Mouse (Mus musculus) Patski (cell line): ENCODE data around the gene Ube2ql1. TPM values are rescaled to one million over a fixed set of nuclear protein-coding genes. Genes with fewer than 3 reads are reported as not detected.

Source experiments
- ATAC-seq: fragments of 100-300 bp; one replicate; pipeline ENCODE4 v1.8.0; 2021
- CTCF ChIA-PET: fragments of 350-600 bp; sonication (Branson Sonifier 250); formaldehyde crosslinking; loops from one replicate; lab custom pipeline; 2022; ENCODE audit warnings: inconsistent platforms; lab: Charles Lee
- POLR2A ChIA-PET: fragments of 350-600 bp; sonication (Branson Sonifier 250); formaldehyde crosslinking; loops from one replicate; lab custom pipeline; 2022; ENCODE audit warnings: antibody characterized with exemption, inconsistent platforms; lab: Charles Lee
- DNase-seq: peaks from one replicate; pipeline ENCODE4 v3.0.0-alpha.2; 2011; ENCODE audit warnings: low read depth, low spot score
- H3K27me3 ChIP-seq: fragments of 371-371 bp; one replicate; pipeline ENCODE4 v1.5.1; 2021
- CTCF ChIP-seq: fragments of 100-300 bp; IDR thresholded peaks from one replicate; pipeline ENCODE4 v1.5.1; 2021
- in situ Hi-C: fragments of 300-500 bp; cut with MboI; formaldehyde crosslinking; loops from 3 replicates; pipeline ENCODE4 v1.11.1; 2018; ENCODE audit warnings: low pct_unique_long_range_greater_than_20kb, mixed read lengths
- polyA plus RNA-seq: library from polyadenylated mRNA; unstranded; gene quantifications from one replicate; pipeline ENCODE4 v1.2.3, GENCODE M21; 2021

Gene Ube2ql1
- polyA plus RNA-seq, 1 experiment from 2014 or later: 4.4 TPM

DNA sequence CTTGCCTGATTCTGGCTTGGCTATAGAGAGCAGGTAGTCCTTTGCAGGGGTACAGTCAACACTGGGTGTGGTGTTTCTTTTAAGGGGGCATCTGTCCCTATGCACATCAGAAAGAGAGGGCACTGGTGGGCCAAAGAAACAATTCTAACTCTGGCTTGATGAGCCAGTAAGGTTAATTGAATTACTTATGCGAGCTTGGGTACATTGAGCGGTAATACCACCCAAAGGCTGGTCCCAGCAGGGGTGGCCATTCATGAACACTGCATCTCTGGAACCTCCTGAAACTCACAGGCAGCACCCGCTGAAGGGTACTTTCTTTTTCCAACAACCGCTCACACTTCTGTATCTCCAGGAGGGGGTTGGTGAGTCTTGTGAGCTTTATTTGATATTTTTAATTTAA, 9.1 kb upstream of the Ube2ql1 start:
- ATAC-seq (no peak), DNase-seq (no peak)
- peaks cover 5% of the 10 kb centered on the region for H3K27me3 ChIP-seq
- ChIA-PET POLR2A (no interaction called here), CTCF (no interaction called here)
- TF ChIP-seq CTCF: no peak
- in situ Hi-C loops: no loop called here

DNA sequence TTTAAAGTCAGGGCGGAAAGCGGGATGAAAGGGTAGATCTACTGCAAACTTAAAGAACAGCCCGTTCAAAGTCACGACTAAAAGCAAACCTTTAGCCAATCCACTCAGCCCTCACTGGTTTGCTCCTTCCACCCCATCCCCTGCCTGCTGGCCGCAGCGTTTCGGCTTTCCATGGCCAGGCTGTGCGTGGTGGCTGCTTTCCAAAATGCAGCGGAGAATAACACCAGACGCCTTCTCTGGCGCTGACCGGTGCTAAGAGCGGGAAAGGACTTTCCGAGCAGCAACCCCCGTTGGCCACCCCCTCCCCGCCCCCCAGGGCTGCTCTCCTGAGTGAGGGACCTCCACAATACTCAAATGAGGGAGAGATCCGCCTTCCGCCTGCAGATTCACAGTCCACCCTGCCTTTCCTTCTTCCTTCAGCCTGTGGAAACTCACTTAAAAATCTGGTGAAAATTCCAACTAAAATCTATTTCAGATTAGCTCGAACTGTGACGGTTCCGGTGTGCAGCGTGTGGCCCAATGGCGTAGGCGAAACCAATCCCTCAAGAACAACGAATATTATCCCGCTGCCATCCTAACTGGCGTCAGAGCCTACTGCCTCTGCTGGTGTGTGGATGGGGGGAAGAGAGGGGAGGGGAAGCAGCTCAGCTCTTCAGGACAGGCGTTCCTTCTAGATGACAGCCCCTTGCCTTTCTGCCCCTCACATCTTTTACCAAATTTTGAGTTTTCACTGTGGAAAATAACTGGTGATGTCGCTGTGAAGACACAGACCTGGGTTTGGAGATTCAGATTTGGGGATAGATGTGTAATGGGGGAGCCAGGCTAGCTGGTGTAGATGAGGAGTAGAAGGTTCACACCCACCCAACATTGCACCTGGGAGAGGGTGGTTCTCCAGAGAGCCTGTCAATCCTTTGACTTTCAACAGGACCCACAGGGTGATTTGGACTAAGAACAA, 919 bp upstream of the Ube2ql1 start:
- peaks cover 23% of the 10 kb centered on the region for H3K27me3 ChIP-seq
- peak; percentile 53 for ATAC-seq
- ChIA-PET CTCF (no interaction called here), POLR2A (interaction anchor here (0.7 kb wide), 1 partner anchor 805 kb away, joined by 3 read pairs; no protein-coding TSS in a partner anchor)
- in situ Hi-C loops: no loop called here
- DNase-seq: no peak
- no peak for TF ChIP-seq CTCF

DNA sequence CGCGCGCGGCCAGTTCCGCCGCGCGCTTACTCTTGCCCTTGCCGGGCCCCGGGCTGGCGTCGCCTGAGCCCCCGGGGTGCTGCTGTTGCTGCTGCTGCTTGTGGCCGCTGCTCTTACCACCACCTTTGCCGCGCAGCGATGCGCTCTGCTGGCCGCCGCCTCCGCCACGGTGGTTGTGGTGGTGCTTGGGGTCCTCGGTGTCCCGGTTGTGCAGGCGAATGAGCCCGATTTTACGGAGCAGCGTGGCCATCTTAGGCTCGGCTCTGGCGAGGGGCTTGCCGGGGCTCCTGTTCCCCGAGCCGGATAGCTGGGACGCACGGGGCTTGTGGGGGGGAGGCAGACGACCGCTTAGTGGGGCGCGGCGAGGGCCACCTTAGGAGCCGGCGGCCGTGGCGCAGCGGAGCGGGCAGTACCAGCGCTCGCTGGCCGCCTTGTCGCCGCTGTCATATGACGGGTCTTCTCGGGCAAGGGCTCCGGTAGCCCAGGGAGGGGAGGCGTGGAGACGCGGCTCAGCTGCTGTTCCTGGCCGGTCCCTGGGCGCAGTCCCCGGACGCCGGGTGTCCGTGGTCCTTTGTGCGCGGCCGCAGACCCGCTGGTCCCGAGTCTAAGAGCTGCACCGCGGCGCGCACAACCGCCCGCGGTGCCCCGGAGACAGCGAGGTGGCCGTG, 464 bp downstream of the Ube2ql1 start:
- DNase-seq (no peak), ATAC-seq (peak; percentile 21)
- POLR2A ChIA-PET: no interaction called here
- CTCF ChIA-PET: no interaction called here
- H3K27me3 ChIP-seq: peaks cover 23% of the 10 kb centered on the region
- TF ChIP-seq CTCF: no peak
- in situ Hi-C loops: no loop called here

GRCm38 (mm10) chr13:69738461-69738971, 1.2 kb downstream of the Ube2ql1 start:
- DNase-seq (no peak), ATAC-seq (peak; percentile 5)
- H3K27me3 ChIP-seq: peaks cover 23% of the 10 kb centered on the region
- TF ChIP-seq CTCF: no peak
- ChIA-PET CTCF (no interaction called here), POLR2A (no interaction called here)
- in situ Hi-C loops: no loop called here

DNA sequence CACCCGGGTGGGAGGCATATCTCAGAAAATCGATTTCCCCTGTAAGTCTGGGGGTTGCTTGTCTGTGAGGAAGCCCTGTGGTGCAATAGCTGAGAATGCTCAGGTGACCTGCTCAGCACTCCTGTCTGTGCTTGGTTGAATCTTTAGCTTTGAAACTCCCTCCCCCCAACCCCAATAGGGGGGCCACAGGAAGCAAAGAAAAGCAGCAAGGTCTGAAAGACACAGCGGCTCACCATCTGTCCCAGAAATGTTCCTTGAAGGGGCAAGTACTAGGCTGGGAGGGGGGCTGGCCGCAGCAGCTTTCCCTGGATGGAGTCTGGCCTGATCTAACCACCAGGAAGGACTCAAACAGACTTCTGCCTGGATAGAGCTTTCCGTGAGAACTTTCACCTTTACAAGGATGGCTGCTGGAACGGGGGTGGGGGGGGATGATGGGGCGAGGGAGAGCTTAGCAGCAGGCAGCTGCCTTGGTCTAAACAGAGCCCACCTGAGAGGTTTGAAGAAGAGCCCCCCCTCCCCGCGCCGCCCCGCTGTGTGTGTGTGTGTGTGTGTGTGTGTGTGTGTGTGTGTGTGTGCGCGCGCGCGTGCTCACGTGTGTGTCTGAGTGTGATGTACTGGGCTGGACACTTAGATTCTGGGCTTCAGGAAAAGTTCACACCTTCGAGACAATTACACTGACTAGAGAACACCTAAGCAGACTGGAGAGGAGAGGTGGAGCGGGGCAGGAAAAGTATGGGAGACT, 2.1 kb downstream of the Ube2ql1 start:
- ChIA-PET POLR2A (interaction anchor here (0.7 kb wide), 1 partner anchor 99 kb away, joined by 4 read pairs; no protein-coding TSS in a partner anchor), CTCF (no interaction called here)
- H3K27me3 ChIP-seq: peaks cover 23% of the 10 kb centered on the region
- TF ChIP-seq CTCF: no peak
- DNase-seq: no peak
- in situ Hi-C loops: no loop called here
- no peak for ATAC-seq

DNA sequence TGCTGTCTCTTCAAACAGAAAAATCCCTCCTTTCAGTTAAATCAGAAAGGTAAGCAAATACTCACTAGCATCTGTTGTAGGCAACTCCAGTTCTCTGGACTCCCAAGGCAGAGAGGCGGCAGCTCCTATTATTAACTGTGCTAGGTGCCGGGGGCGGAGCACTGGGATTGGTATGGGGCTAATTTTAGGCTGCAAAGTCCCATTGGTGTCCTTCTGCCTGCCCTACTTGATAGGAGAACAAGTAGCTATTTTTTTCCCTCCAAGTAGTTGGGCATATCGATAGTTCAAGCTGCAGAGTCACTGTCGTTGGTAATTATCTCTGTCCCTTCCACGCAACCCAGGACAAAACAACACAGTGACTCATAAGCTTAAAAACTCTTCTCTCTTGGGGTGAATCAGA, 7.1 kb downstream of the Ube2ql1 start:
- ATAC-seq (no peak), DNase-seq (no peak)
- ChIA-PET CTCF (no interaction called here), POLR2A (no interaction called here)
- in situ Hi-C loops: no loop called here
- peaks cover 11% of the 10 kb centered on the region for H3K27me3 ChIP-seq
- TF ChIP-seq CTCF: no peak

- no peak for DNase-seq
- CTCF ChIA-PET: no interaction called here
- H3K27me3 ChIP-seq: peaks cover 5% of the 10 kb centered on the region
- in situ Hi-C loops: no loop called here
- no peak for TF ChIP-seq CTCF
- no peak for ATAC-seq
- POLR2A ChIA-PET: no interaction called here
Measured at GRCm38 (mm10) chr13:69725376-69725775, 14.3 kb downstream of the Ube2ql1 start.

DNA sequence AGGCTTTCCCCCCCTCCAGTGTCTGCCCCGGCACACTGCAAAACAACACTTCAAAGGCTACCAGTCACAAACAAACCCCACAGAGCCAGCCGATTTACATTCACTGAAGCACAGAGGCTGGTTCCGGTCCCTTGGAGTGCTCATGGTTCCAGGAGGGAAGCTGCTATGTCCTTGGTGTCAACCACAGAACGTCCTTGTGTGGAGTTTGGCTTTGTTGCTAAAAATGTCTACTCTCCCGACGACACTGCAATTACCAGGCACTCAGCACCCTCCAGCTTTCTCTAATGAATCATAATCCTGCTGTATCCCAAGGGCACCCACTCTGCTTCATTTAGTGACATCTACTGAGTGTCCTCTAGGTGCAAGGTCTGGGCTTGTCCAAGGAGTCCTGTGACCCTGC, 18.5 kb downstream of the Ube2ql1 start:
- CTCF ChIA-PET: no interaction called here
- no peak for TF ChIP-seq CTCF
- DNase-seq (no peak), ATAC-seq (no peak)
- no peaks in the 10 kb centered on the region for H3K27me3 ChIP-seq
- POLR2A ChIA-PET: no interaction called here
- in situ Hi-C loops: no loop called here

GRCm38 (mm10) chr13:69717860-69718598, 21.7 kb downstream of the Ube2ql1 start:
- DNase-seq (no peak), ATAC-seq (no peak)
- H3K27me3 ChIP-seq: no peaks in the 10 kb centered on the region
- CTCF ChIA-PET: no interaction called here
- in situ Hi-C loops: no loop called here
- POLR2A ChIA-PET: no interaction called here
- TF ChIP-seq CTCF: no peak

- no peak for DNase-seq
- in situ Hi-C loops: no loop called here
- no peak for ATAC-seq
- H3K27me3 ChIP-seq: no peaks in the 10 kb centered on the region
- CTCF ChIA-PET: no interaction called here
- TF ChIP-seq CTCF: no peak
- POLR2A ChIA-PET: no interaction called here
Measured at GRCm38 (mm10) chr13:69708236-69708635, 31.5 kb downstream of the Ube2ql1 start.
